Mouse (Mus musculus) ovary, postnatal 10 days (tissue): Measurements from ENCODE around the gene Hoxa4.

Source experiments
- DNase-seq: peaks from one replicate; pipeline ENCODE4 v3.0.0; 2022; ENCODE audit warnings: low spot score

The Hoxa4 gene

GRCm38 (mm10) chr6:52165441-52166370, 25.8 kb downstream of the Hoxa4 start:
- DNase-seq: no peak

- no peak for DNase-seq
These were observed 26.7 kb downstream of the Hoxa4 start, which contains the start of gene Hoxa2 for GRCm38 (mm10) chr6:52164626-52165440. Gene Hoxa2, minus strand, starts transcription at chr6:52164831.

GRCm38 (mm10) chr6:52164051-52164625, 27.4 kb downstream of the Hoxa4 start:
- no peak for DNase-seq

GRCm38 (mm10) chr6:52163366-52164031, 28.1 kb downstream of the Hoxa4 start:
- no peak for DNase-seq

- no peak for DNase-seq
These were observed 28.8 kb downstream of the Hoxa4 start for GRCm38 (mm10) chr6:52162611-52163365.

GRCm38 (mm10) chr6:52162093-52162380, 29.5 kb downstream of the Hoxa4 start:
- no peak for DNase-seq

GRCm38 (mm10) chr6:52161336-52162092, 30.0 kb downstream of the Hoxa4 start:
- DNase-seq: no peak

- no peak for DNase-seq
These were observed 30.8 kb downstream of the Hoxa4 start for GRCm38 (mm10) chr6:52160511-52161335.

GRCm38 (mm10) chr6:52159979-52160378, 31.6 kb downstream of the Hoxa4 start:
- DNase-seq: no peak

- no peak for DNase-seq
These were observed 32.3 kb downstream of the Hoxa4 start for GRCm38 (mm10) chr6:52159164-52159761.

- no peak for DNase-seq
These were observed 33.1 kb downstream of the Hoxa4 start, which contains the start of gene Hoxa1 for GRCm38 (mm10) chr6:52158276-52159051. Gene Hoxa1, minus strand, starts transcription at chr6:52158317.

GRCm38 (mm10) chr6:52157466-52158275, 33.9 kb downstream of the Hoxa4 start:
- no peak for DNase-seq

- no peak for DNase-seq
These were observed 34.9 kb downstream of the Hoxa4 start for GRCm38 (mm10) chr6:52156551-52157200.

- no peak for DNase-seq
These were observed 36.1 kb downstream of the Hoxa4 start for GRCm38 (mm10) chr6:52155471-52155870.

GRCm38 (mm10) chr6:52154044-52154443, 37.5 kb downstream of the Hoxa4 start:
- DNase-seq: no peak

- DNase-seq: no peak
These were observed 38.3 kb downstream of the Hoxa4 start for GRCm38 (mm10) chr6:52153270-52153669.
